Mouse (Mus musculus) heart, adult 2 months (tissue): ENCODE data around the gene Hs6st3.

Experiments
- CTCF ChIP-seq: fragments of 200-600 bp; IDR thresholded peaks from 2 replicates; pipeline ENCODE4 v1.8.1; 2022; ENCODE audit warnings: antibody characterized with exemption, mild to moderate bottlenecking, moderate library complexity
- EP300 ChIP-seq: fragments of 200-500 bp; IDR thresholded peaks from 2 replicates; pipeline ENCODE4 v1.6.1; 2011; ENCODE audit warnings: low read depth, low read length, control low read depth; ENCODE audit not compliant: insufficient read depth
- POLR2A ChIP-seq: fragments of 200-500 bp; IDR thresholded peaks from 2 replicates; pipeline ENCODE4 v1.6.1; 2011; ENCODE audit warnings: mild to moderate bottlenecking, low read depth, low read length, control low read depth; ENCODE audit not compliant: insufficient read depth

GRCm38 (mm10) chr14:119294071-119294470 is 155.9 kb downstream of the Hs6st3 start:
- no peak for TF ChIP-seq CTCF
- TF ChIP-seq POLR2A = no peak
- no peak for TF ChIP-seq EP300
